Mouse (Mus musculus): Measurements from ENCODE around the gene Smyd1. TPM values are rescaled to one million over a fixed set of nuclear protein-coding genes. Genes with fewer than 3 reads are reported as not detected.

The Smyd1 gene
- 97.1 and 101 TPM in 2 replicates for polyA plus RNA-seq (2015; fragmentation: Nextera tagmentation; extraction: Ambion mirVana)

- Histone ChIP-seq H3K27me3 (no peaks in the 10 kb centered on the region), H3K36me3 (no peaks in the 10 kb centered on the region), H3K27ac (no peak within 1 kb of the TSS), H3K9ac (no peak within 1 kb of the TSS), H3K4me1 (replicated peaks) (no peaks in the 10 kb centered on the region), H3K4me3 (no peak within 1 kb of the TSS), H3K4me2 (no peak within 1 kb of the TSS), H3K9me3 (replicated peaks) (no peaks in the 10 kb centered on the region)
- ATAC-seq (replicated peaks; ENCODE audit: insufficient number of reproducible peaks, insufficient read depth, low FRiP score, low read depth) = no peak
- WGBS = 74% methylated on average over 3 of the region's 3 CpGs
These were observed at the start of gene Smyd1 for GRCm38 (mm10) chr6:71321826-71322283. Gene Smyd1, minus strand, starts transcription at chr6:71322233.

- Histone ChIP-seq H3K4me3 (no peak overlapping the region), H3K9me3 (replicated peaks) (no peaks in the 10 kb centered on the region), H3K4me2 (no peak overlapping the region), H3K36me3 (no peaks in the 10 kb centered on the region), H3K27ac (no peak overlapping the region), H3K4me1 (replicated peaks) (no peaks in the 10 kb centered on the region), H3K9ac (no peak overlapping the region), H3K27me3 (no peaks in the 10 kb centered on the region)
- WGBS = 84% methylated on average over 5 of the region's 5 CpGs
- no peak for ATAC-seq (replicated peaks; ENCODE audit: insufficient number of reproducible peaks, insufficient read depth, low FRiP score, low read depth)
These were observed 49.1 kb upstream of the Smyd1 start for GRCm38 (mm10) chr6:71371085-71371605.

DNA sequence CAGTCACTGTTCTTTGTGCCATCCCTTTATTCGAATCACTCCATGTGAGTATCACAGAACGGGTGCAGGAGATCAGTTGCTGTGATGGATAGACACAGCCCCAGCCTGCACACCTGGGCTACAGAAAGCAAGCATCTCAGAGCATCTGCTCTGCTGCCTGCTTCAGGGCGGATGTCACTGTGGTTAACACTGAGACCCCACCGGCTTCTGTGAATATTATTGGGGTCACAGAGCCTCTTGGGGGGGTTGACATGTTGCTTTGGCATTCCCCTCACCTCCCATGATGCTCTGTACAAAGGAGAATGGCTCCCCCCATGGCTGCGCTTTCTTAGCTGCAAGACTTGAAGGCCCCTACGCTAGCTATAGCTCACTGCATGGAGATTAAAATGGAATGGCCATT is 47.4 kb upstream of the Smyd1 start:
- Histone ChIP-seq H3K27ac (no peak overlapping the region), H3K9ac (no peak overlapping the region), H3K4me2 (no peak overlapping the region), H3K9me3 (replicated peaks) (no peaks in the 10 kb centered on the region), H3K4me3 (no peak overlapping the region), H3K27me3 (no peaks in the 10 kb centered on the region), H3K4me1 (replicated peaks) (no peaks in the 10 kb centered on the region), H3K36me3 (no peaks in the 10 kb centered on the region)
- WGBS = 92% methylated on average over 6 of the region's 6 CpGs
- no peak for ATAC-seq (replicated peaks; ENCODE audit: insufficient number of reproducible peaks, insufficient read depth, low FRiP score, low read depth)

- Histone ChIP-seq H3K36me3 (no peaks in the 10 kb centered on the region), H3K4me2 (no peak overlapping the region), H3K4me1 (replicated peaks) (no peaks in the 10 kb centered on the region), H3K27me3 (no peaks in the 10 kb centered on the region), H3K27ac (no peak overlapping the region), H3K9ac (no peak overlapping the region), H3K9me3 (replicated peaks) (no peaks in the 10 kb centered on the region), H3K4me3 (no peak overlapping the region)
- ATAC-seq (replicated peaks; ENCODE audit: insufficient number of reproducible peaks, insufficient read depth, low FRiP score, low read depth) = no peak
- WGBS = 77% methylated on average over 2 of the region's 2 CpGs
These were observed 42.0 kb upstream of the Smyd1 start for GRCm38 (mm10) chr6:71363995-71364394.

DNA sequence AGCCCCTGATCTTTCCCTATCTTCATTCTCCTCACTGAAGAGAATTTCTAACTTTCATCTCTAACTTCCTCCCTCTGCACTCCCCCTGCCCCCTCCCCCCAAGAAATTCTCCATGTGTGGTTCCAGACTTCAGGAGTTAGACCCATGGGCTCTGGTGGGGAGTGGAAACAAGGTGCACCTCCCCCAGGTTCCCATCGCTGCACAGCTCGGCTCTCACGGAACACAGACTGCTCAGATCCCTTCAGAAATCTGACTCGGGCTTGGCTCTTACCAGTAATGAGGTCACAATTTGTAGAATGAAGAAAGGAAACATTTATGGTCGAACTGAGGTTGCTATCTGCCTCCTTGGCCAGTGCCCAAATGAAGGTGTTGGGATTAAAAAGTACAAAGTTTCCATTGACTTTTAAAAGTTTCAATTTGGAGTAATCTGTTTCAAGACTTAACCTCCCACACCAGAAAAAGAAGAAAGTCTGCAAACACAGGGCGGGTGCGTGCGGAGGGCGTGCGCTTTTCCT is 39.2 kb upstream of the Smyd1 start:
- H3K36me3 ChIP-seq = no peaks in the 10 kb centered on the region
- no peak overlapping the region for H3K9ac ChIP-seq
- no peak overlapping the region for H3K4me2 ChIP-seq
- no peaks in the 10 kb centered on the region for H3K27me3 ChIP-seq
- H3K9me3 ChIP-seq (replicated peaks) = no peaks in the 10 kb centered on the region
- H3K27ac ChIP-seq = no peak overlapping the region
- 64% methylated on average over 10 of the region's 10 CpGs for WGBS
- no peaks in the 10 kb centered on the region for H3K4me1 ChIP-seq (replicated peaks)
- ATAC-seq (replicated peaks; ENCODE audit: insufficient number of reproducible peaks, insufficient read depth, low FRiP score, low read depth) = no peak
- H3K4me3 ChIP-seq = no peak overlapping the region

GRCm38 (mm10) chr6:71360751-71361150 is 38.7 kb upstream of the Smyd1 start:
- H3K27me3 ChIP-seq = no peaks in the 10 kb centered on the region
- H3K4me2 ChIP-seq = no peak overlapping the region
- no peak overlapping the region for H3K9ac ChIP-seq
- H3K4me1 ChIP-seq (replicated peaks) = no peaks in the 10 kb centered on the region
- no peak for ATAC-seq (replicated peaks; ENCODE audit: insufficient number of reproducible peaks, insufficient read depth, low FRiP score, low read depth)
- no peak overlapping the region for H3K27ac ChIP-seq
- no peaks in the 10 kb centered on the region for H3K36me3 ChIP-seq
- 52% methylated on average over 5 of the region's 5 CpGs for WGBS
- H3K9me3 ChIP-seq (replicated peaks) = no peaks in the 10 kb centered on the region
- H3K4me3 ChIP-seq = no peak overlapping the region

DNA sequence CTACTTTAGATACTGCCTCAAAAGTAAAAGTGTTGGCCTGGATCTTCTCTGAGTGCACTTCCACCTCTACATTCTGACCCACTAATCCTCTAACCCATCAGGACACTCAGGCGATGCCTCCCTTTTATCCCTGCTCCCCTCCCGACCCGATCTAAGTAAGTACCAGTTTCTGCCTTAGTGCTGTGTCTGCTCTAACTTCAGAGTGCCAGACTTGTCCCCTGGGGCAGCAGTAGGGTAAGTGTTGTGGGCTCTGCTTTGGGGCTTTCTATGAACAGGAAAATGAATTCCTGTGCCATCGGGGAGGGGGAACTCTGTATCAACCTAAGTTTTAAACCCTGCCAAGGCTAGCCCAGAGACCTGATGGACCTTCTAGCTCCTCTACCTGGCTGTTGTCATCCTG is 38.2 kb upstream of the Smyd1 start:
- no peak overlapping the region for H3K4me3 ChIP-seq
- 70% methylated on average over 4 of the region's 4 CpGs for WGBS
- ATAC-seq (replicated peaks; ENCODE audit: insufficient number of reproducible peaks, insufficient read depth, low FRiP score, low read depth) = no peak
- no peaks in the 10 kb centered on the region for H3K27me3 ChIP-seq
- no peak overlapping the region for H3K27ac ChIP-seq
- no peak overlapping the region for H3K4me2 ChIP-seq
- no peak overlapping the region for H3K9ac ChIP-seq
- H3K9me3 ChIP-seq (replicated peaks) = no peaks in the 10 kb centered on the region
- no peaks in the 10 kb centered on the region for H3K36me3 ChIP-seq
- no peaks in the 10 kb centered on the region for H3K4me1 ChIP-seq (replicated peaks)

GRCm38 (mm10) chr6:71357493-71357892 is 35.5 kb upstream of the Smyd1 start:
- no peaks in the 10 kb centered on the region for H3K9me3 ChIP-seq (replicated peaks)
- no peaks in the 10 kb centered on the region for H3K27me3 ChIP-seq
- H3K4me3 ChIP-seq = no peak overlapping the region
- 85% methylated on average over 7 of the region's 7 CpGs for WGBS
- no peaks in the 10 kb centered on the region for H3K4me1 ChIP-seq (replicated peaks)
- H3K27ac ChIP-seq = no peak overlapping the region
- no peaks in the 10 kb centered on the region for H3K36me3 ChIP-seq
- H3K9ac ChIP-seq = no peak overlapping the region
- no peak overlapping the region for H3K4me2 ChIP-seq
- ATAC-seq (replicated peaks; ENCODE audit: insufficient number of reproducible peaks, insufficient read depth, low FRiP score, low read depth) = no peak

DNA sequence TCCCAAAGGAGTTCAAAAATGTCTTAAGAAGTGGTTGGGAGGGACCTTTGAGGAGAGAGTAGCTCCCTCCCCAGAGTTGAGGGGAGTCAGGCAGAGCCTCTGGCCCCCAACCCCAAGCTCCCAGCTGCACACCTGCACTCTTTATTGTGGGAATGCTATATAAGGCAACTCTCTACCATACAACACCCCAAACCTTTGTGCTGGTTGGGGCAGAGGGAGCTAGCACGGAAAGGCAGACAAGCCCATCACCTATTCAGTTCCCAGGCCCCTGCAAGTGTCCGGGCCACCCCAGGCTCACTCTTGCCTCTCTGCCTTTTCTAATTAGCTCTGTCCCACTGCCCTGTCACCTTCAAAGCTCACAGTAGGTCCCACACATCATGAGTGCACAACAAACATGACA is 31.7 kb upstream of the Smyd1 start:
- no peaks in the 10 kb centered on the region for H3K9me3 ChIP-seq (replicated peaks)

DNA sequence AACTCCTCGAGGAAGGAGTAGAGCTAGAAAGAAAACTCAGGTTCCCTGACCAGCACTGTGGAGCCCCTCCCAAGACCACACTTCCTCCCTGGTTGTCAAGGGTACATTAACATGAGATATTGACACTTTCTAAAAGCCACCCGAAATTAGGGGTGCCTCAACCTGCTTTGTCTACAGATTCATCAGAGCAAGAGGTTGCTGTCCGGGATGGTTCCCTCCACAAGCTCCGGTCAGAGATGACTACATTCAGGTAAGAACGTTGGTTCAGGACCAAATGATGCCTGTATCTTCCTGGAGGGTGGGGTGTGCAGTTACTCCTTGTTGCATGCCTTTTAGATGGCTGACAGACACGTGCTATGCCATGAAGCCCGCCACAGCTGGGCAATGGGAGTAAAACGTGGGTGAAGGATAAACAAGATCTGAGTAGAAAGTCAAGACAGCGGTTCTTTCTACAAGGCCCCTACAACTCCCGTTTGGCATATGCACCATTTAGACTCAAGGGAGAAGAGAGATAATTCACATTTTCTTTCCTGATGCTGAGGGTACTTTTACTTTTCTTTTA is 30.9 kb upstream of the Smyd1 start:
- Histone ChIP-seq H3K4me3 (no peak overlapping the region), H3K9me3 (replicated peaks) (no peaks in the 10 kb centered on the region), H3K4me1 (replicated peaks) (no peaks in the 10 kb centered on the region), H3K27me3 (no peaks in the 10 kb centered on the region), H3K36me3 (no peaks in the 10 kb centered on the region), H3K9ac (no peak overlapping the region), H3K27ac (no peak overlapping the region), H3K4me2 (no peak overlapping the region)
- no peak for ATAC-seq (replicated peaks; ENCODE audit: insufficient number of reproducible peaks, insufficient read depth, low FRiP score, low read depth)
- WGBS = 77% methylated on average over 10 of the region's 10 CpGs

More for the DNA sequence above, 31.7 kb upstream of the Smyd1 start:
- no peak for ATAC-seq (replicated peaks; ENCODE audit: insufficient number of reproducible peaks, insufficient read depth, low FRiP score, low read depth)
- H3K9ac ChIP-seq = no peak overlapping the region
- H3K4me3 ChIP-seq = no peak overlapping the region
- 80% methylated on average over 2 of the region's 2 CpGs for WGBS
- no peaks in the 10 kb centered on the region for H3K27me3 ChIP-seq
- no peak overlapping the region for H3K27ac ChIP-seq
- H3K4me1 ChIP-seq (replicated peaks) = no peaks in the 10 kb centered on the region
- no peak overlapping the region for H3K4me2 ChIP-seq
- H3K36me3 ChIP-seq = no peaks in the 10 kb centered on the region

DNA sequence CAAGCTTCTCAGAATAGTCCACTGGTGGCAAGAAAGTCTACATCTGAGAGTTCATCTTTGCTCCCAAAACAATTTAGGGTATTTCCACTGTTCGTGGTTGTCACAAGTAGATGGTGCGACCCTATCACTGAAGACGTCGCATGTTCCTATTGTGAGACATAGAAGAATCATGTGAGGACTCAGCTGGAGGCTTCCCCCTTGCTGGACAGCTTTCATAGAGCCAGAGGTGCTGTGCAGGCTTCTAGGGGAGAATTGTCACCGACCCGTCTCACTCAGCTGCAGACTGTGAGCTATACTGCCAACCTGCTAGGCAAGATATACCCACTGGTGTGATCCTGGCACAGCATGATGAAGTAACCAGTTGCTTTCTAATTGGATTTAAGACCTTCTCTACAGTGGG is 30.2 kb upstream of the Smyd1 start:
- H3K27me3 ChIP-seq = no peaks in the 10 kb centered on the region
- no peak overlapping the region for H3K4me2 ChIP-seq
- H3K9ac ChIP-seq = no peak overlapping the region
- WGBS = 85% methylated on average over 6 of the region's 6 CpGs
- no peaks in the 10 kb centered on the region for H3K9me3 ChIP-seq (replicated peaks)
- ATAC-seq (replicated peaks; ENCODE audit: insufficient number of reproducible peaks, insufficient read depth, low FRiP score, low read depth) = no peak
- no peak overlapping the region for H3K27ac ChIP-seq
- no peak overlapping the region for H3K4me3 ChIP-seq
- H3K4me1 ChIP-seq (replicated peaks) = no peaks in the 10 kb centered on the region
- H3K36me3 ChIP-seq = no peaks in the 10 kb centered on the region

DNA sequence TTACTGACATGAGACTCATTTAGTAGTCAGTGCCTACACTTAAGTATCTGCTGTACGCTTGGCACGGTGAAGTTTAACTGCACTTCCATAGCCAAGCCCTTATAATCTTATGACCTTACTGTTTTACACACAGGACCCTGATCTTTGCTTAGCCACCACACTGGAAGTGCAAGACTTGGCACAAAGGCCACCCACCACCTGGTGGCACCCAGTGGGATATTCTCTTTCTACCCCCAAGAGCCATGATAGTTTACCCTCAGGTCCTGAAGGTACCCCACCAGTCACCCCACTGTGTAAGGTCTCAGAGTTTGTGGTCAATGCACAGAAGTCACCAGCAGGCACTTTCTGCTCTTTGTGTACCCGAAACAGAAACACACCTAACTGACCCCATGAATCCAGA is 29.2 kb upstream of the Smyd1 start:
- Histone ChIP-seq H3K27ac (no peak overlapping the region), H3K9me3 (replicated peaks) (no peaks in the 10 kb centered on the region), H3K4me1 (replicated peaks) (no peaks in the 10 kb centered on the region), H3K9ac (no peak overlapping the region), H3K36me3 (no peaks in the 10 kb centered on the region), H3K4me2 (no peak overlapping the region), H3K27me3 (no peaks in the 10 kb centered on the region), H3K4me3 (no peak overlapping the region)
- 91% methylated on average over 3 of the region's 3 CpGs for WGBS
- ATAC-seq (replicated peaks; ENCODE audit: insufficient number of reproducible peaks, insufficient read depth, low FRiP score, low read depth) = no peak

Measured in heart, embryonic 15.5 days (tissue).